Mouse (Mus musculus) olfactory bulb, adult 2 months (tissue): ENCODE results near the gene Cldn14.

Source experiments
- CTCF ChIP-seq: fragments of 200-500 bp; IDR thresholded peaks from 2 replicates; pipeline ENCODE4 v1.5.1; 2012; ENCODE audit warnings: low read depth, mild to moderate bottlenecking, low read length, moderate library complexity; ENCODE audit not compliant: insufficient read depth
- POLR2A ChIP-seq: fragments of 200-500 bp; IDR thresholded peaks from 2 replicates; pipeline ENCODE4 v1.6.1; 2012; ENCODE audit warnings: mild to moderate bottlenecking, low read depth, low read length, moderate library complexity; ENCODE audit not compliant: insufficient read depth

DNA sequence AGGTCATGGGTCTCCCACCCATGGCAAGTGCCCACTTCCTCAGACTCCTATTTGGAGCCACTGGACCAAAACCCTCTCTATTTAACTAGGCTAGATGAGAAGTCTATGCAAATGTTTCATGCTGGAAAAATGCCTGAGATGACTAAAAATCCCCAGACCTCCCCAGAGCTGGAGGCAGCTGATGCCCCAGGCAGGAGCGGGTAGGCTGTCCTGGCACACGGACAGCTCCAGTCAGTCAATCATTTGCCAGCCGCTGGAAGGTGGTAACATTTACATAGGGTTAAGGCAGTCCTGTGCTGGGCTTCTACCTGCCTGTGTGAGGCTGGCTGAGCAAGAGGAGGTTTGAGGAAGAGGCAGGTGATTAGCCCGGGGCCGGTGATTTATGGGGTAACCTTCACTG lies 96.5 kb downstream of the Cldn14 start:
- no peak for TF ChIP-seq CTCF
- TF ChIP-seq POLR2A, result no peak
